Mouse (Mus musculus): ENCODE data around the gene Ccsap. TPM values are rescaled to one million over a fixed set of nuclear protein-coding genes. Genes with fewer than 3 reads are reported as not detected.

The Ccsap gene
- polyA plus RNA-seq, 1 experiment from 2014 or later, result 8.4 TPM

- Histone ChIP-seq H3K4me3 (replicated peaks) (no peak overlapping the region), H3K27ac (no peak overlapping the region), H3K27me3 (no peaks in the 10 kb centered on the region), H3K36me3 (no peaks in the 10 kb centered on the region), H3K4me1 (replicated peaks) (no peaks in the 10 kb centered on the region; the same call in 1 of the 2 replicates), H3K9me3 (no peaks in the 10 kb centered on the region), H3K9ac (replicated peaks) (no peak overlapping the region), H3K4me2 (no peak overlapping the region)
- WGBS, result 94% methylated on average over 1 of the region's 1 CpGs
- no peak for ATAC-seq (ENCODE audit: insufficient number of reproducible peaks, insufficient read depth, low FRiP score, low TSS enrichment, low read depth)
These were observed 5.8 kb downstream of the Ccsap start for GRCm38 (mm10) chr8:123854252-123854651.

GRCm38 (mm10) chr8:123851590-123851989, 8.4 kb downstream of the Ccsap start:
- Histone ChIP-seq H3K27me3 (no peaks in the 10 kb centered on the region), H3K9me3 (no peaks in the 10 kb centered on the region), H3K9ac (replicated peaks) (no peak overlapping the region), H3K4me3 (replicated peaks) (no peak overlapping the region), H3K27ac (no peak overlapping the region), H3K4me1 (replicated peaks) (no peaks in the 10 kb centered on the region), H3K36me3 (no peaks in the 10 kb centered on the region), H3K4me2 (no peak overlapping the region)
- 47% methylated on average over 5 of the region's 5 CpGs for WGBS
- no peak for ATAC-seq (ENCODE audit: insufficient number of reproducible peaks, insufficient read depth, low FRiP score, low TSS enrichment, low read depth)

- WGBS, result 81% methylated on average over 4 of the region's 4 CpGs
- no peak for ATAC-seq (ENCODE audit: insufficient number of reproducible peaks, insufficient read depth, low FRiP score, low TSS enrichment, low read depth)
- no peak overlapping the region for H3K4me3 ChIP-seq (replicated peaks)
- H3K9me3 ChIP-seq, result no peaks in the 10 kb centered on the region
- no peaks in the 10 kb centered on the region for H3K4me1 ChIP-seq (replicated peaks)
- H3K27me3 ChIP-seq, result no peaks in the 10 kb centered on the region
- H3K36me3 ChIP-seq, result peaks cover 2% of the 10 kb centered on the region; the same call in 1 of the 2 replicates
- no peak overlapping the region for H3K4me2 ChIP-seq
- no peak overlapping the region for H3K27ac ChIP-seq
- H3K9ac ChIP-seq (replicated peaks), result no peak overlapping the region
These were observed 10.7 kb downstream of the Ccsap start for GRCm38 (mm10) chr8:123849352-123849751.

GRCm38 (mm10) chr8:123847546-123847945, 12.5 kb downstream of the Ccsap start:
- Histone ChIP-seq H3K27me3 (no peaks in the 10 kb centered on the region), H3K27ac (no peak overlapping the region), H3K9ac (replicated peaks) (no peak overlapping the region), H3K4me2 (no peak overlapping the region), H3K9me3 (no peaks in the 10 kb centered on the region), H3K4me3 (replicated peaks) (no peak overlapping the region), H3K36me3 (peaks cover 3% of the 10 kb centered on the region; the same call in 1 of the 2 replicates), H3K4me1 (replicated peaks) (no peaks in the 10 kb centered on the region)
- WGBS, result 67% methylated on average over 3 of the region's 3 CpGs
- no peak for ATAC-seq (ENCODE audit: insufficient number of reproducible peaks, insufficient read depth, low FRiP score, low TSS enrichment, low read depth)

- 94% methylated on average over 12 of the region's 12 CpGs for WGBS
These were observed 13.5 kb downstream of the Ccsap start for GRCm38 (mm10) chr8:123846509-123846908.

GRCm38 (mm10) chr8:123845991-123846390, 14.0 kb downstream of the Ccsap start:
- 93% methylated on average over 10 of the region's 10 CpGs for WGBS
- Histone ChIP-seq H3K4me2 (no peak overlapping the region), H3K36me3 (peaks cover 9% of the 10 kb centered on the region; the same call in 1 of the 2 replicates), H3K9ac (replicated peaks) (no peak overlapping the region), H3K4me3 (replicated peaks) (no peak overlapping the region), H3K9me3 (no peaks in the 10 kb centered on the region), H3K4me1 (replicated peaks) (no peaks in the 10 kb centered on the region), H3K27ac (no peak overlapping the region), H3K27me3 (no peaks in the 10 kb centered on the region)
- ATAC-seq (ENCODE audit: insufficient number of reproducible peaks, insufficient read depth, low FRiP score, low TSS enrichment, low read depth), result no peak

More at GRCm38 (mm10) chr8:123846509-123846908, 13.5 kb downstream of the Ccsap start:
- H3K36me3 ChIP-seq, result peaks cover 9% of the 10 kb centered on the region; the same call in 1 of the 2 replicates
- no peaks in the 10 kb centered on the region for H3K27me3 ChIP-seq
- H3K27ac ChIP-seq, result no peak overlapping the region
- H3K9me3 ChIP-seq, result no peaks in the 10 kb centered on the region
- H3K4me2 ChIP-seq, result no peak overlapping the region
- H3K4me1 ChIP-seq (replicated peaks), result no peaks in the 10 kb centered on the region
- no peak overlapping the region for H3K9ac ChIP-seq (replicated peaks)
- H3K4me3 ChIP-seq (replicated peaks), result no peak overlapping the region
- no peak for ATAC-seq (ENCODE audit: insufficient number of reproducible peaks, insufficient read depth, low FRiP score, low TSS enrichment, low read depth)

- Histone ChIP-seq H3K9ac (replicated peaks) (no peak overlapping the region), H3K36me3 (peaks cover 9% of the 10 kb centered on the region; the same call in 1 of the 2 replicates), H3K9me3 (no peaks in the 10 kb centered on the region)
These were observed 14.9 kb downstream of the Ccsap start for GRCm38 (mm10) chr8:123845114-123845513.

GRCm38 (mm10) chr8:123844341-123844740, 15.7 kb downstream of the Ccsap start:
- no peaks in the 10 kb centered on the region for H3K9me3 ChIP-seq
- H3K36me3 ChIP-seq, result peaks cover 12% of the 10 kb centered on the region; the same call in 1 of the 2 replicates
- ATAC-seq (ENCODE audit: insufficient number of reproducible peaks, insufficient read depth, low FRiP score, low TSS enrichment, low read depth), result no peak
- H3K27ac ChIP-seq, result no peak overlapping the region
- no peak overlapping the region for H3K4me3 ChIP-seq (replicated peaks)
- H3K27me3 ChIP-seq, result no peaks in the 10 kb centered on the region
- H3K4me2 ChIP-seq, result no peak overlapping the region
- no peak overlapping the region for H3K9ac ChIP-seq (replicated peaks)
- WGBS, result 83% methylated on average over 7 of the region's 7 CpGs
- H3K4me1 ChIP-seq (replicated peaks), result no peaks in the 10 kb centered on the region

More at GRCm38 (mm10) chr8:123845114-123845513, 14.9 kb downstream of the Ccsap start:
- no peaks in the 10 kb centered on the region for H3K27me3 ChIP-seq
- WGBS, result 87% methylated on average over 13 of the region's 13 CpGs
- H3K4me3 ChIP-seq (replicated peaks), result no peak overlapping the region
- H3K27ac ChIP-seq, result no peak overlapping the region
- ATAC-seq (ENCODE audit: insufficient number of reproducible peaks, insufficient read depth, low FRiP score, low TSS enrichment, low read depth), result no peak
- no peaks in the 10 kb centered on the region for H3K4me1 ChIP-seq (replicated peaks)
- H3K4me2 ChIP-seq, result no peak overlapping the region

GRCm38 (mm10) chr8:123842086-123842485, 17.9 kb downstream of the Ccsap start:
- Histone ChIP-seq H3K4me2 (no peak overlapping the region), H3K27ac (no peak overlapping the region), H3K4me3 (replicated peaks) (no peak overlapping the region), H3K36me3 (peaks cover 20% of the 10 kb centered on the region; the same call in 1 of the 2 replicates), H3K27me3 (no peaks in the 10 kb centered on the region), H3K9ac (replicated peaks) (no peak overlapping the region), H3K4me1 (replicated peaks) (no peaks in the 10 kb centered on the region), H3K9me3 (no peaks in the 10 kb centered on the region)
- ATAC-seq (ENCODE audit: insufficient number of reproducible peaks, insufficient read depth, low FRiP score, low TSS enrichment, low read depth), result no peak
- 88% methylated on average over 12 of the region's 12 CpGs for WGBS

- WGBS, result 91% methylated on average over 15 of the region's 15 CpGs
- Histone ChIP-seq H3K27ac (no peak overlapping the region), H3K4me1 (replicated peaks) (no peaks in the 10 kb centered on the region)
These were observed 19.2 kb downstream of the Ccsap start for GRCm38 (mm10) chr8:123840578-123841345.

GRCm38 (mm10) chr8:123838496-123838895, 21.5 kb downstream of the Ccsap start:
- no peak for ATAC-seq (ENCODE audit: insufficient number of reproducible peaks, insufficient read depth, low FRiP score, low TSS enrichment, low read depth)
- no peak overlapping the region for H3K4me2 ChIP-seq
- no peak overlapping the region for H3K27ac ChIP-seq
- H3K27me3 ChIP-seq, result no peaks in the 10 kb centered on the region
- peaks cover 49% of the 10 kb centered on the region for H3K36me3 ChIP-seq
- H3K4me1 ChIP-seq (replicated peaks), result no peaks in the 10 kb centered on the region
- no peak overlapping the region for H3K9ac ChIP-seq (replicated peaks)
- H3K9me3 ChIP-seq, result no peaks in the 10 kb centered on the region
- WGBS, result 67% methylated on average over 9 of the region's 9 CpGs
- H3K4me3 ChIP-seq (replicated peaks), result no peak overlapping the region

More at GRCm38 (mm10) chr8:123840578-123841345, 19.2 kb downstream of the Ccsap start:
- ATAC-seq (ENCODE audit: insufficient number of reproducible peaks, insufficient read depth, low FRiP score, low TSS enrichment, low read depth), result no peak
- Histone ChIP-seq H3K36me3 (peaks cover 29% of the 10 kb centered on the region), H3K9ac (replicated peaks) (no peak overlapping the region), H3K27me3 (no peaks in the 10 kb centered on the region), H3K4me2 (no peak overlapping the region), H3K4me3 (replicated peaks) (no peak overlapping the region), H3K9me3 (no peaks in the 10 kb centered on the region)
